Mouse (Mus musculus) 3T3-L1 (cell line): ENCODE measurements around the gene Fbxo30.

ENCODE experiments used
- DNase-seq: peaks from one replicate; pipeline ENCODE4 v3.0.0-alpha.2; 2015; ENCODE audit warnings: low read depth, low spot score

Fbxo30 gene

GRCm38 (mm10) chr10:11322316-11322715 is 41.2 kb downstream of the Fbxo30 start:
- no peak for DNase-seq

GRCm38 (mm10) chr10:11323202-11323898 is 42.2 kb downstream of the Fbxo30 start:
- DNase-seq: no peak

- no peak for DNase-seq
Observed at GRCm38 (mm10) chr10:11326526-11326925, 45.4 kb downstream of the Fbxo30 start.

GRCm38 (mm10) chr10:11343205-11344141 is 62.3 kb downstream of the Fbxo30 start, which contains the start of gene Epm2a:
Gene Epm2a, plus strand, starts transcription at chr10:11343404.
- peak; percentile 70 for DNase-seq

GRCm38 (mm10) chr10:11344536-11345468 is 63.7 kb downstream of the Fbxo30 start:
- peak; percentile 22 for DNase-seq
